Mouse (Mus musculus) cerebellum, adult 2 months (tissue): ENCODE measurements at regions not wholly inside any gene's neighbourhood (a gene's known extent, or its start where the extent isn't known, plus 50 kb on each side); places are given as distances from the start of the nearest gene placed in this dataset.

Source experiments
- DNase-seq, 2 experiments: peaks; one replicate each; pipeline ENCODE4 v3.0.0; 2021
- H3K27ac ChIP-seq: fragments of 200-500 bp; 2 replicates; pipeline ENCODE4 v1.5.1; 2012; ENCODE audit warnings: low read length, control low read depth, inconsistent platforms; ENCODE audit not compliant: insufficient read depth
- H3K27me3 ChIP-seq: fragments of 200-500 bp; 2 replicates; pipeline ENCODE4 v1.6.1; 2012; ENCODE audit warnings: inconsistent platforms, mild to moderate bottlenecking, low read length, moderate library complexity; ENCODE audit not compliant: control insufficient read depth, insufficient read depth
- H3K4me1 ChIP-seq: fragments of 200-500 bp; 2 replicates; pipeline ENCODE4 v1.6.1; 2011; ENCODE audit warnings: low read length; ENCODE audit not compliant: control insufficient read depth, insufficient read depth
- H3K4me3 ChIP-seq: fragments of 200-500 bp; replicated peaks from 2 replicates; pipeline ENCODE3; 2011; ENCODE audit warnings: mild to moderate bottlenecking, low read depth, low read length, control low read depth; ENCODE audit not compliant: insufficient read depth
- CTCF ChIP-seq: fragments of 200-500 bp; IDR thresholded peaks from 2 replicates; pipeline ENCODE4 v1.5.1; 2011; ENCODE audit warnings: low read depth, mild to moderate bottlenecking, control low read depth, low read length, moderate library complexity, borderline replicate concordance; ENCODE audit not compliant: insufficient read depth
- POLR2A ChIP-seq: fragments of 200-500 bp; IDR thresholded peaks from 2 replicates; pipeline ENCODE4 v1.6.1; 2011; ENCODE audit warnings: low read length, control low read depth, borderline replicate concordance; ENCODE audit not compliant: insufficient read depth
- WGBS: fragments of 180-500 bp; shearing (Covaris S2); methylation state at CpG from one replicate; pipeline ENCODE4 v1.1.7; 2018; 5-methylcytosine and 5-hydroxymethylcytosine counted together

DNA sequence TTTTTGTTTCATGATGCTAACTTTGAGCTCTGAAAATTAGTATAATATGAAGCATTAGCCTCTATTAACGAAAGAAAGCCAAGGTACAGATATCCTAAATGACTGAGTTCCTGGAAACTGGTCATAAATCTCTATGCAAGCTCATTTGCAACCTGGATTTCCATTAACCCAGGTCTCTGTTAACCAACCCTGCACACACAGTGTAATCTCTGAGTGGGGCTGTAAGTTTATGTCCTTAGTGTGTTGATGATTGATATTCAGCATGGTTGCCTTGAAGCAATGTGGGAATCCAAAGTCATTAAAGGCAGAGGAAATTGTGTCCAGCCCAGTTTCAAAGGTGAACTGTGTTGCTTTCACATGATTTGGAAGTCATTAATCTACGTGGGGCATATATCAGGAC is 225.9 kb upstream of the Lcorl start:
- Histone ChIP-seq H3K4me3 (no peak overlapping the region), H3K27ac (no peak overlapping the region), H3K4me1 (no peaks in the 10 kb centered on the region), H3K27me3 (no peaks in the 10 kb centered on the region)
- no peak for DNase-seq
- WGBS, result 88% methylated on average over 2 of the region's 2 CpGs
- TF ChIP-seq POLR2A (no peak), CTCF (no peak)

DNA sequence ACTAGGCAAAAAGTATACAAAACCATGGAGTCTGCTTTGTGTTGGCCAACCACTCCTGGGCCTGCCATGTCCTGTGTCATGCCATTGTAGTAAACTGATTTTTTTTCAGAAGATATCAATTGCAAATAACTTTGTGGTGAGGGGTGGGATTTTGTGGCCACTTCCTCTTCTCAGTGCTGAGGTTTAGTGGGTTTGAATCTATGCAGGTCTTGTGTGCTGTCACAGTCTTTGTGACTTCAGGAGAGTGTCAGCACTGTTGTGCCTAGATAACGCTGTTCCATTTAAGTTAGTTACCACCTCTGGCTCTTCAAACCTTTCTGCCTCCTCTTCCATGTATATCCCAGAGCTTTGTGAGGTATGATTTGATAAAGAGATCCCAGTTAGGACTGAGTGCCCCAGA is 216.3 kb upstream of the Lcorl start:
- TF ChIP-seq POLR2A, result no peak
- TF ChIP-seq CTCF, result no peak
- H3K27ac ChIP-seq, result no peak overlapping the region
- no peak overlapping the region for H3K4me3 ChIP-seq
- DNase-seq, result no peak
- 100% methylated on average over 1 of the region's 1 CpGs for whole genome bisulfite sequencing
- no peaks in the 10 kb centered on the region for H3K4me1 ChIP-seq
- H3K27me3 ChIP-seq, result no peaks in the 10 kb centered on the region

DNA sequence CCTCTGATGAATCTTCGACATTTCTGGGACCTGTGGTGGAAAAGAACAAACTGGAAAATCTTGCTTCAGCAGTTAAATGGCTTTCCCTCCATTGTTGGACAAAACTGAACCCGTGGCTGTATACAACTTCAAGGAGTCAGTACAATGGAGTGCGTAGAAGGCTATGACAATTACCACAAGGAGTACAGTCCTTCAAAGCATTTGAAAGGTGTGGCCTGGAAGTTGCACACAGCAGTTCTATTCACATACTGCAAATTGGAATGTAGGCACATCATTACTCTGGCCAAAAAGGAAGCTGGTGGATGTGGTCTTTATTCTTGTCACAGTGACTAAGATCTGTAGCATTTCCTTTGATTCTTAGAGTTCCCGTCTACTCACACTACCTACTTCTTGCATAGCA is 215.7 kb upstream of the Lcorl start:
- no peak for DNase-seq
- H3K4me1 ChIP-seq, result no peaks in the 10 kb centered on the region
- H3K4me3 ChIP-seq, result no peak overlapping the region
- 82% methylated on average over 4 of the region's 4 CpGs for WGBS
- no peak overlapping the region for H3K27ac ChIP-seq
- TF ChIP-seq POLR2A (no peak), CTCF (no peak)
- H3K27me3 ChIP-seq, result no peaks in the 10 kb centered on the region

DNA sequence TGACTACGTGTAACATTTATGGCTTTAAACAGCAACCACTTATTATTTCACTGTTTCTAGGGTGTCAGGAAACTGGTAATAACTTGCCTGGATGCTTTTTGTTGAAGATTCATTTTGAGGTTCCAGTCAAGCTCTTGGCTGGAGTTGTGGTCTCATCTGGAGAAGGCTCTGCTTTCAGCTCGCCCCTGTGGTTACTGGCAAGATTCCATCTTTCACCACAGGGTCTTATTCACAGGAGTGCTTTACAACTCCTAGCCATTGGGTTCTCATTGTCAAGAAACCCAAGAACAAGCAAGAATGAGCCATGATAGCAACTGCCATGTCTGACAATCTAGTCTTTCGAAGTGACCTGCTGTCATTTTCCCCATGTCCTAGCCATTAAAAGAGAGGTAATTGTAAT is 202.5 kb upstream of the Lcorl start:
- WGBS, result 49% methylated on average over 3 of the region's 3 CpGs
- TF ChIP-seq CTCF (no peak), POLR2A (no peak)
- DNase-seq, result no peak
- Histone ChIP-seq H3K27ac (no peak overlapping the region), H3K27me3 (no peaks in the 10 kb centered on the region), H3K4me3 (no peak overlapping the region), H3K4me1 (no peaks in the 10 kb centered on the region)

DNA sequence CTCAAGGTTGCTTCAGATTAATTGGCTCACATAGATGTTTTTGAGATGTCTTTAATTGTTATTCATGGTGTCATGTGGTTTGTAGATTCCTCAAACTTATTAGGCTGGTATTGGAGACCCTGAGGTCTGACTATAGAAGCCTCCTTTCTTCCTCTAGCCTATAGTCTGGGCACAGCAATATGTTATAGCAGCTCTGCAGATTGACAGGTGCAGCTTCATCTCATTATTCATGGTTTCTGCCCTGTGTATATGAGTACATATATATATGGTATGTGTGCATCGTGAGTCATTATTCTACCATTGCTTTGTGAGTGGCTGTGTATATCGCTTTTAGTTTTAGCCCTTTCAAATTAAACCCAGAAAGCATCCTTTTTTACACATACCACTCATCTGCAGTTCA is 197.4 kb upstream of the Lcorl start:
- Histone ChIP-seq H3K27me3 (no peaks in the 10 kb centered on the region), H3K4me1 (no peaks in the 10 kb centered on the region), H3K4me3 (no peak overlapping the region), H3K27ac (no peak overlapping the region)
- no peak for DNase-seq
- WGBS, result 95% methylated on average over 2 of the region's 2 CpGs
- TF ChIP-seq POLR2A (no peak), CTCF (no peak)

GRCm38 (mm10) chr5:46042684-46043348 is 185.4 kb upstream of the Lcorl start:
- H3K4me3 ChIP-seq, result no peak overlapping the region
- no peak for DNase-seq
- no peak overlapping the region for H3K27ac ChIP-seq
- TF ChIP-seq CTCF (no peak), POLR2A (no peak)
- WGBS, result 57% methylated on average over 6 of the region's 6 CpGs
- H3K4me1 ChIP-seq, result no peaks in the 10 kb centered on the region
- H3K27me3 ChIP-seq, result no peaks in the 10 kb centered on the region

GRCm38 (mm10) chr5:46033008-46033676 is 175.7 kb upstream of the Lcorl start:
- peak; percentile 49 to 56 for DNase-seq
- Histone ChIP-seq H3K4me3 (no peak overlapping the region), H3K27me3 (no peaks in the 10 kb centered on the region), H3K4me1 (peaks cover 7% of the 10 kb centered on the region; the same call in 1 of the 2 replicates), H3K27ac (no peak overlapping the region)
- no peak for TF ChIP-seq CTCF
- no peak for TF ChIP-seq POLR2A
- 5% methylated on average over 8 of the region's 8 CpGs for WGBS

GRCm38 (mm10) chr5:46032206-46032605 is 174.8 kb upstream of the Lcorl start:
- H3K4me1 ChIP-seq, result peaks cover 7% of the 10 kb centered on the region; the same call in 1 of the 2 replicates
- DNase-seq, result no peak
- TF ChIP-seq CTCF, result no peak
- TF ChIP-seq POLR2A, result no peak
- WGBS, result 72% methylated on average over 2 of the region's 2 CpGs
- no peaks in the 10 kb centered on the region for H3K27me3 ChIP-seq
- no peak overlapping the region for H3K27ac ChIP-seq
- H3K4me3 ChIP-seq, result no peak overlapping the region

GRCm38 (mm10) chr5:46024138-46024537 is 166.7 kb upstream of the Lcorl start:
- no peak overlapping the region for H3K4me3 ChIP-seq
- no peak overlapping the region for H3K27ac ChIP-seq
- no peak for DNase-seq
- H3K27me3 ChIP-seq, result no peaks in the 10 kb centered on the region
- no peaks in the 10 kb centered on the region for H3K4me1 ChIP-seq
- 60% methylated on average over 3 of the region's 3 CpGs for WGBS
- no peak for TF ChIP-seq POLR2A
- no peak for TF ChIP-seq CTCF
